ENCODE assay signal across 35 mouse cellular contexts in genomic region chr15:83576651-83577050, GRCm38 (mm10). TPM values are rescaled to one million over a fixed set of nuclear protein-coding genes. Genes with fewer than 3 reads are reported as not detected.
"Had no signal": no experiment of that assay in that cellular context is flagged by ENCODE, and none has a peak within 500 bp of the region (broad histone marks: within the 10 kb centered on the region; RNA-seq: fewer than 3 reads in every experiment).

No protein-coding gene starts in this region.

- H3K4me1 ChIP-seq: heart, embryonic 12.5 days; heart, embryonic 13.5 days; hindbrain, embryonic 10.5 days; hindbrain, embryonic 12.5 days; hindbrain, embryonic 13.5 days; hindbrain, embryonic 15.5 days had no signal

- ATAC-seq: hindbrain, embryonic 16.5 days; hindbrain, postnatal 0 days; inflammation-experienced regulatory T-cells, adult 6 months; intestine, embryonic 15.5 days; intestine, embryonic 16.5 days; intestine, postnatal 0 days had no signal

- H3K9me3 ChIP-seq: heart, embryonic 12.5 days; heart, embryonic 13.5 days; heart, embryonic 15.5 days; hindbrain, embryonic 10.5 days; hindbrain, embryonic 12.5 days; hindbrain, embryonic 13.5 days; hindbrain, embryonic 15.5 days; intestine, embryonic 15.5 days had no signal

- H3K27ac ChIP-seq: heart, embryonic 13.5 days; heart, embryonic 15.5 days; hindbrain, embryonic 10.5 days; hindbrain, embryonic 12.5 days; hindbrain, embryonic 13.5 days; hindbrain, embryonic 14.5 days; hindbrain, embryonic 15.5 days; hindbrain, postnatal 0 days; intestine, embryonic 15.5 days; kidney, postnatal 0 days; layer of hippocampus, adult 2 months; left cerebral cortex, adult 2 months had no signal

- DNase-seq: heart, postnatal 10 days; heart, postnatal 14 days; heart, postnatal 36 days; heart, postnatal 4 days; kidney, adult 11 months; kidney, adult 18-20 months; kidney, adult 8-10 months; kidney, adult 9 months; kidney, postnatal 10 days; kidney, postnatal 14 days; kidney, postnatal 4 days; layer of hippocampus, adult 9-11 months; layer of hippocampus, postnatal 36 days had no signal

- H3K9ac ChIP-seq: heart, embryonic 12.5 days; heart, embryonic 13.5 days; heart, embryonic 15.5 days; hindbrain, embryonic 12.5 days; hindbrain, embryonic 13.5 days; hindbrain, embryonic 14.5 days; hindbrain, embryonic 15.5 days; intestine, embryonic 15.5 days had no signal

- H3K4me2 ChIP-seq: heart, embryonic 11.5 days; heart, embryonic 12.5 days; heart, embryonic 13.5 days; heart, embryonic 15.5 days; hindbrain, embryonic 12.5 days; hindbrain, embryonic 13.5 days; hindbrain, embryonic 14.5 days; hindbrain, embryonic 15.5 days; intestine, embryonic 15.5 days had no signal

- H3K4me3 ChIP-seq: heart, embryonic 12.5 days; heart, embryonic 13.5 days; heart, embryonic 15.5 days; hindbrain, embryonic 10.5 days; hindbrain, embryonic 12.5 days; hindbrain, embryonic 13.5 days; hindbrain, embryonic 15.5 days; intestine, embryonic 15.5 days; layer of hippocampus, adult 2 months; left cerebral cortex, adult 2 months had no signal

- H3K27me3 ChIP-seq: heart, embryonic 12.5 days; heart, embryonic 13.5 days; heart, embryonic 15.5 days; hindbrain, embryonic 12.5 days; hindbrain, embryonic 13.5 days; hindbrain, embryonic 15.5 days; intestine, embryonic 15.5 days had no signal

RNA-seq across cellular contexts. Expression of gene Bik, which starts 50.0 kb away (rescaled TPM):
- total RNA-seq: hematopoietic stem cell, adult 5-6 weeks; layer of hippocampus, adult 2 months; layer of hippocampus, postnatal 10 days; layer of hippocampus, postnatal 25 days; left cerebral cortex, adult 18-20 months had no signal
